Mouse (Mus musculus) embryonic stem cell, embryonic (primary cell): Measurements from ENCODE around the gene Wdr54.

Experiments
- CTCF ChIA-PET, 4 experiments: fragments of 300-600 bp in 2 of 4; fragments of 350-600 bp in 2 of 4; sonication (Branson Sonifier 250); formaldehyde crosslinking; loops; one replicate each; lab custom pipeline; 2022; ENCODE audit warnings: inconsistent platforms in 2 of 4; lab: Charles Lee
- POLR2A ChIA-PET, 4 experiments: fragments of 300-600 bp in 2 of 4; fragments of 350-600 bp in 2 of 4; sonication (Branson Sonifier 250); formaldehyde crosslinking; loops; one replicate each; lab custom pipeline; 2022; ENCODE audit warnings: antibody characterized with exemption in 4 of 4, inconsistent platforms in 1 of 4; lab: Charles Lee

Wdr54 gene

DNA sequence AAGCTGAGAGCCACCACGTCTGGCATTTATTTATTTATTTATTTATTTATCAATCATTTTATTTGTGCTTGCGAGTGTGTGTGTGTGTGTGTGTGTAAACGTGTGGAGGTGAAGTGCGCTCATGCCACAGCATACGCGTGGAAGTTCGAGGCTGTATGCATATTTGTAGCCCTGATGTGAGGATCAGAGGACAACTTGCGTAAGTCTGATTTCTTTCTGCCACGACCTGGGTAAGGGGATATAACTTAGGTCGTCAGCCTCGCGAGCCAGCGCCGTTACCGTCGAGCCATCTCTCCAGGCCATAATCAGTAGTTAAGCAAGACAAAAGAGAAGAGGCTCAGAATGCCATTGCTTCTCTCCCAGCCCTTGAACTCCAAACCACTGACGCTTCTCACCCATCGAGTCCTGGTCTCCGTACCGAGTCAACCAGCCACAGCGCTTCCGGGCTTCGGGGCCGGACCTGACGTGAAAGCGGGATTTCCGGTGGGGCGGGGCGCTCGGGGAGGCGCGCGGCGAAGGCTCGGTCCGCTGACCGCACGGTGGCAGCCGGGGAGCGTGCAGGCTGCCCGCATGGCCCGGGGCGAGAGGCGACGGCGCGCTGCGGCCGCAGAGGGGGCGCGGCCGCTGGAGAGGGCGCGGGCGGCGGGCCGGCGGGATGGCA is 41.1 kb downstream of the Wdr54 start, which contains the start of gene Mogs:
Mogs (plus strand) TSS at position 486 of the 661 bp plus-strand sequence.
- ChIA-PET POLR2A (interaction anchor here in 3 of 4 experiments (0.6 to 6.4 kb wide), 13 partner anchors 7 to 197 kb away, joined by 3 to 41 read pairs (median 3); partner anchors contain the start of genes Ccdc142 (in 1 of the 3), Gm42688 (in 1 of the 3) and Mrpl53 (in 1 of the 3)), CTCF (interaction anchor here in 1 of 4 experiments (0.6 to 0.7 kb wide), 2 partner anchors 12 to 55 kb away, joined by 3 to 4 read pairs; no protein-coding TSS in a partner anchor)

- CTCF ChIA-PET: interaction anchor here in 1 of 4 experiments (0.7 kb wide), 1 partner anchor 160 kb away, joined by 5 read pairs; no protein-coding TSS in a partner anchor
- POLR2A ChIA-PET: interaction anchor here in 3 of 4 experiments (0.7 to 4.0 kb wide), 8 partner anchors 9 to 15 kb away, joined by 3 to 16 read pairs (median 4); partner anchors contain the start of genes Ccdc142 (in 2 of the 3), Gm42688 (in 2 of the 3), Ino80b (in 1 of the 3) and Wbp1 (in 1 of the 3)
Observed at GRCm38 (mm10) chr6:83111510-83112136, 44.6 kb downstream of the Wdr54 start.

GRCm38 (mm10) chr6:83108762-83109668 is 47.2 kb downstream of the Wdr54 start, which contains the start of gene Mrpl53:
TSS of gene Mrpl53 (plus strand) at chr6:83109040.
- CTCF ChIA-PET: interaction anchor here in 3 of 4 experiments (0.6 to 1.6 kb wide), 5 partner anchors 18 to 781 kb away, joined by 3 to 12 read pairs (median 5); no protein-coding TSS in a partner anchor
- POLR2A ChIA-PET: interaction anchor here (0.5 to 6.6 kb wide), 19 partner anchors 7 to 636 kb away, joined by 3 to 41 read pairs (median 3); partner anchors contain the start of genes Wbp1 (in 3 of the 4), 1700003E16Rik (in 1 of the 4), Ccdc142 (in 1 of the 4) and Dqx1 (in 1 of the 4)

DNA sequence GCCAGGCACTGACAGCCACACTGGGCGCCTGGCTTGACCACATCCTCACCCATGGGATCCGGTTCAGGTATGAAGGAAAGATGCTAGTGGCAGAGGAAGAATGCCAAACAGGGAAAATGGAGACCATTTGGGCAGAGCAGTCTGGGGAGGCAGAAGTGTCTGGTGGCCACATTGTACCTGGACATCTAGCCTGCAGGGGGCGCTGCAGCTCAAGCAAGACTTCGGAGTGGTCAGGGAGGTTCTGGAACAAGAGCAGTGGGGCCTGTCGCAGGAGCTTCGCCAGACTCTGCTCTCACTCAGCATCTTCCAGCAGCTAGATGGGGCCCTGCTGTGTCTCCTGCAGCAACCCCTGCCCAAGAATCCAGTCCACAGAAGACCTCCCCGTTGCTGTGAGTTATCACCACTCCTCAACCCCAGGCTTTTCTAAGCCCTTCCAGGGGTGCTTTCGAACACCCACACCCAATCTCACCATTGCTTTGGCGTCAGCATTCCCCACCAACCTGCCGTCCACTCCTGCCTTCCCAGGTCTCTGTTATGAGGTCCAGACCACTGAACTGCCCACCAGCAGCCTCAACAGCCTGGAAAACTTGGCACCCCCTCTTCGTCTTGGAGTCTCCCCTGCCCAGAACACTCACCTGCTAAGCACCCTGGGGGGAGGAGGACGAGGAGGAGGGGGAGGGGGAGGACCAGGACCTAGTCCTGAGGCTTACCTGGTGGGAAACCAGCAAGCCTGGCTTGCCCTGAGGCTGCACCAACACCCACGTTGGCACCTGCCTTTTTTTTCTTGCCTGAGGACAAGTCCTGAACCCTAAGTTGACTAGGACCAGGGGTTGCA is 48.4 kb downstream of the Wdr54 start:
- POLR2A ChIA-PET: interaction anchor here in 3 of 4 experiments (0.7 to 6.6 kb wide), 15 partner anchors 10 to 218 kb away, joined by 3 to 41 read pairs (median 4); partner anchors contain the start of genes Wbp1 (in 2 of the 3), 1700003E16Rik (in 1 of the 3), Mob1a (in 1 of the 3) and Mthfd2 (in 1 of the 3)
- CTCF ChIA-PET: interaction anchor here (0.5 to 2.6 kb wide), 30 partner anchors 10 to 334 kb away, joined by 3 to 15 read pairs (median 4); partner anchors contain the start of genes Aup1 (in 2 of the 4), Wbp1 (in 2 of the 4), 1700003E16Rik (in 1 of the 4) and Dctn1 (in 1 of the 4)

DNA sequence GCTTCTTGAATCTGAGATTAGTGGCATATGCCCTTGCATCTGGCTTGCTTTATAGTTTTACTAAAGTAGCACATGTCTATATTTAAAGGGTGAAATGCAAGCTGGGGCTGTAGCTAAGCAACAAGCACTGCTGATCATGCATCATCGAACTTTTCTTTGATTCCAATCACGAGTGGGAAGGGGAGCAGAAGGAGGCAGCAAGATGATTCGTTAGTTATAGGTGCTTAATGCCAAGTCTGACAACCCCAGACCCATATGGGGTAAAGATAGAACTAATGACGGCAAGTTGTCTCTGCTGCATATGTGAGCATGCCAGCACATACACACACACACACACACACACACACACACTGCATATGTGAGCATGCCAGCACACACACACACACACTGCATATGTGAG is 52.0 kb downstream of the Wdr54 start:
- ChIA-PET CTCF (interaction anchor here in 3 of 4 experiments (0.6 to 3.5 kb wide), 3 partner anchors 23 to 161 kb away, joined by 3 to 22 read pairs (median 6); partner anchors contain the start of gene Aup1 (in 1 of the 3)), POLR2A (interaction anchor here in 3 of 4 experiments (0.7 to 3.7 kb wide), 7 partner anchors 16 to 406 kb away, joined by 3 to 22 read pairs (median 3); partner anchors contain the start of genes Lbx2 (in 1 of the 3) and Wbp1 (in 1 of the 3))

DNA sequence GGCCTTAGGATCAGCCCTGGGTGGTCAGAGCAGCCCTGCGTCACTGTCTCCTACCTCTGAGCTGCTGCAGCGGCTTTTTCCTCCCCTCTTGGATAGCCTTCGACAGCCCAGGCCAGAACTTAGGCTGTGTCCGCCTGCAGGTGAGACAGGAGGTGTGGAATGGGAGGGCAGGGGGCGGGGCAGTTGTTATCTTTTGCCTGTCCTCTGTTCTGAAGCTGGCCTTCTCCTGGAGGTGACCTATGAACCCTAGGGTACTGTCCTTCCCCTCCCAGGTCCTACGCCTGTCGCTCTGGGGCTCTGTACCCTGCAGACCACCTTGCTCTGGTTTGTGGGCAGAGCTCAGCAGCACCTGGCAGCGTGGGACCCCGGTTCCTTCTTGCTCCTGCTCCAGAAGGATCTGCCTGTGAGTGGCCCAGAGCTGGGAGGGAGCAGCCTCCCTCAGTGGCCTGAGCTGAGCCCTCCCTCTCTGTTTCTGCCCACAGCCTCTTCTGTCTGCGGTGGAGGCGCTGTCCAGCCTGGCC is 53.0 kb downstream of the Wdr54 start:
- ChIA-PET CTCF (interaction anchor here in 3 of 4 experiments (0.8 to 3.5 kb wide), 7 partner anchors 59 to 176 kb away, joined by 3 to 25 read pairs (median 14); partner anchors contain the start of gene Dctn1 (in 1 of the 3)), POLR2A (interaction anchor here in 2 of 4 experiments (0.6 to 3.7 kb wide), 13 partner anchors 16 to 468 kb away, joined by 3 to 30 read pairs (median 5); partner anchors contain the start of genes Lbx2 (in 1 of the 2), Pcgf1 (in 1 of the 2) and Wbp1 (in 1 of the 2))

DNA sequence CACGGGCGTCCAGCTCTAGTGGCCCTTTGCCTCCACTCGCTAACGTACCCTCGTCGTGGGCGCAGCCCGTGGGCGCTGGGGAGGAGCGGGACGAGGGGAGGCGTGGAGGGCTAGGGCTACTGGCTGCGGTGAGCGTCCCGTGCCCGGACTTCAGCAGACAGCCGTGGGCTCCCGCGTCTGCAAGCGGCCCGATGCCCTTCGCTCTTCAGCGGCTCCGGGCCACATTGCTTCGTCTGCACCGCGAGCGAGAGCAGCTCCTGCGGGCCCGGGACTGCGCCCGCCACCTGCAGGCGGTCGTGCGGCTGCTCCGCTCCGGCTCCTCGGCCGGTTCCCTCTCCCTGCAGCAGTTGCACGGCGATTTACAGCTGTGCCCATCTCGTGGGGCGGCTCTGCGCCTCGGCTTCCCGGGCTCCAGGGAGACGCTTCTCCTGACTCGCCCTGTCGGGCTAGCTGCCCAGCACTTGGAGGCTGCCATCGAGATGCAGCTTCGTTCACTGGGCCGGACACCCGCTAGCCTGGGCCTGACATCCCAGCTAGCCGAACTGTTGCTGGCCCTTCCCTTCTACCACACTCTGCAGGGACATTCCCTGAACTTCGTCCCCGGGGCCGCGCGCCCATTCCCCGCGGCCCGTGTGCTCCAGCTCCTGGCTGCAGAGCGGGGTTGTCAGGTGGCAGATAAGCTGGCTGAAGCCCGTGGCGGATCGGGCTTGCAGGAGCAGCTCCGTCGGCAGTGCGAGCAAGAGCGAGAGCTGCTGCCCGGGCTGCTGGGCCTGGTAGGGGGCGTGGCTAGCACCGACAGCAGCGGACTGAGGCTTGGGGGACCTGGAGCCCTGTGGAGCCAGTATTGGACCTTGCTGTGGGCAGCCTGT is 54.3 kb downstream of the Wdr54 start:
- ChIA-PET CTCF (interaction anchor here (0.5 to 3.5 kb wide), 67 partner anchors 8 to 448 kb away, joined by 3 to 43 read pairs (median 4); partner anchors contain the start of genes Dctn1 (in 3 of the 4), Wbp1 (in 3 of the 4), Aup1 (in 2 of the 4) and Dqx1 (in 2 of the 4)), POLR2A (interaction anchor here (0.6 to 3.7 kb wide), 72 partner anchors 8 to 322 kb away, joined by 3 to 48 read pairs (median 4); partner anchors contain the start of genes Wbp1 (in 4 of the 4), 1700003E16Rik (in 3 of the 4), Aup1 (in 3 of the 4) and Htra2 (in 3 of the 4))

DNA sequence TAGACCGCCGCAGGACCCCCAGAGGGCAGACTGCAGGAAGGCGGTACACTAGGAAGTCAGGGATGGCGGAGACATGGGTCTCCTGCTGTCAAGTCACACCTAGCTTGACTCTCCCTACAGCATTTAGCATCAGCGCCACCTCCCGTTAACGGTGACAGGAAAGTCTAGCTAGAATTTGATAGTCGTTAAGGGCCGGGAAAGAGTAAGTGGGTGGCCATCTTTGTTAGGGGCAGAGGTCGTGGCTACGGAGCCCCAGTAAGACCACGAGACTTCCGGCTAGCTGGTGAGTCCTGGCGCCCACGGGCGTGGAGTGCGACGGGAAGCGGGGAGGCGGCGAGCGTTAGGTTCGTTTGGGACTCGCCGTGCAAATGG is 54.9 kb downstream of the Wdr54 start, which contains the start of the genes Ccdc142 and Gm42688:
Ccdc142 (plus strand) TSS at position 286 of the 372 bp plus-strand sequence.
Gm42688 (plus strand) TSS at position 302 of the 372 bp plus-strand sequence.
- POLR2A ChIA-PET: interaction anchor here (0.6 to 3.7 kb wide), 62 partner anchors 9 to 838 kb away, joined by 3 to 48 read pairs (median 4); partner anchors contain the start of genes 1700003E16Rik (in 3 of the 4), Aup1 (in 3 of the 4), Htra2 (in 3 of the 4) and Wbp1 (in 3 of the 4)
- CTCF ChIA-PET: interaction anchor here (0.5 to 3.5 kb wide), 58 partner anchors 8 to 447 kb away, joined by 3 to 43 read pairs (median 5); partner anchors contain the start of genes Dctn1 (in 3 of the 4), Wbp1 (in 3 of the 4), Lbx2 (in 2 of the 4) and Pcgf1 (in 2 of the 4)
